Mouse (Mus musculus) frontal cortex, adult 2 months (tissue): ENCODE measurements at regions not wholly inside any gene's neighbourhood (a gene's known extent, or its start where the extent isn't known, plus 50 kb on each side); places are given as distances from the start of the nearest gene placed in this dataset.
A peak's percentile ranks its signal among the peaks of the same experiment; 100 is the strongest.

Experiments
- DNase-seq, 2 experiments: peaks; one replicate each; pipeline ENCODE4 v3.0.0; 2022; ENCODE audit warnings: low spot score in 1 of 2; ENCODE audit errors: extremely low spot score in 1 of 2

DNA sequence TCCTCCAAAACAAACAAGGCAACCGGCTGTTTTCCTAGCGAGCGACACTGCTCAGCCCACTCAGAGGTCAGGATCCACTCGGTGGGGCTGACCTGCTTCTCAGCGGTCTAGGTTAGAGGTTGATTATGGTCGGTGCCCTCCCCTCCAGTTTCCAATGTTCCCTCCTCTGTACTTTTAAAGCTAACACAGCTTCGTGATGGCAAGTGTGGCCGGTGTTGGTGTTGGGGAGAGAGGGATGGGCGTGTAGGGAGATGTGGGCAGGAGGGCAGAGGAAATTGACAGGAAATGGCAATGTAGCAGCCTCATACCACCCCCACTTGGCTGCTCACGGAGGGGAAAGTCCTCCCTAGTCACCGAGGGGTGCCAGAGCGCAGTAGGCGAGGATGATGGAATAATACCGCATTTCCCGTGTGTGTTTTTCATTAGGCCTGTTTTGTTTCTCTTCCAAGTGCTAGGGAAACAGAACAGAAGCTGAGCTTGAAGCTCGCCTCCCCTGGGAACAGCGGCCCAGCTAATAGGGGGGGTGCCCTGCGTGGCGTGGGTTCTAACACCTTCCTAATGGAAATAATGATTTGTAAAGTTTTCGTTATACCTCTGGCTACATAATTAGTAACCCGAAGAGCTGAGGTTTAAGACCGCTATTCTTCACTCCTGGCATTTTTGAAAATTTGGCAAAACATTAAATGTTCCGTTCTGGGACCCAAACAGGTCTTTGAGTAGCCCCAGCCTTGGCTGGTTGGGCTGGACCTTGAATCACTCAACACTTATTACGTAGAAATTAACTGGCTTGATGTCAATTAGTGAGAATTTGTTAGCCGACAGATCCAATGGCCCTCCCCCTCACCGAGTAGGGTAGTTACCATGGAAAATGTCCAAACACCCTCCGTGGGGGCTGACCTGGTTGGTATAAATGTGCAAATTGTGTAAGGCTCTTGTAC, 383.5 kb downstream of the Mtx2 start:
- peak in 1 of 2 experiments; percentile 5 for DNase-seq

- DNase-seq: no peak
Measured at GRCm38 (mm10) chr2:75209790-75210583, 384.4 kb downstream of the Mtx2 start.

DNA sequence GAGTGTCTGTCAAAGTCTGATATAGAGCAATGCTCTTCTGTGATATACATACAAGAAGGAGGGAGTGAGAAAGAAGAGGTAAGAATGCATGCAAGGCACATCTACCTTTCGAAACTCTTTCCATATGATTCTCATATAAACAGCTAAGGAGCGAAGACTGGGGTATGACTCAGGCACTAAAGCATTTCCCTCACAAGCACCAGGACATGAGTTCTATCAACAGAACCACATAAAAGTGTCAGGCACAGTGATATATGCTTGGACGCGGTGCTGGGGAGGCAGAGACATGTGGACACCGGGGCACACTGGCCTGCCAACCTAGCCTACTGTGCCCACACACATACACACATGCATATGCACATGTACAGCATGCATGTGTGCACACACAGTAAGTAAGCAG, 391.3 kb downstream of the Mtx2 start:
- DNase-seq: no peak

GRCm38 (mm10) chr2:75220775-75221359, 395.3 kb downstream of the Mtx2 start:
- DNase-seq: no peak

DNA sequence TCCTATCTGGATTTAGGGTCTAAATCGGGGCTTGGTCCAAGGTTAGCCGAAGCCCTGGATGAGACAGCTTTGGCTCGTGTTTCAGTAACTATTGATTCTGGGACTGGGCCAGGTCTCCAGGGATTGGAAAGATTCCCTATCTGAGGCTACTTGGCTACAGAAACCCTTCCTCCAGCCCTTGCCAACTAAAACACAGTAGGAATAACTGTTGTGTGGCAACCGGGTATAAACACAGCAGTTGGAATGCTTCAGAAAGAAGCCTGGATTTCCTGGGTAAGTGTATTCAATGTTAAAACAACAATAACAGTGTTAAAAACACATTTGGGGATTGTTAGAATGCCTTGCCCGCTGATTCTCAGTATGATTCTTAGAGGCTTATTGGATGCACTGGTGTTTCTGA, 398.8 kb downstream of the Mtx2 start:
- DNase-seq: no peak

GRCm38 (mm10) chr2:75240976-75241375, 415.4 kb downstream of the Mtx2 start:
- DNase-seq: no peak

DNA sequence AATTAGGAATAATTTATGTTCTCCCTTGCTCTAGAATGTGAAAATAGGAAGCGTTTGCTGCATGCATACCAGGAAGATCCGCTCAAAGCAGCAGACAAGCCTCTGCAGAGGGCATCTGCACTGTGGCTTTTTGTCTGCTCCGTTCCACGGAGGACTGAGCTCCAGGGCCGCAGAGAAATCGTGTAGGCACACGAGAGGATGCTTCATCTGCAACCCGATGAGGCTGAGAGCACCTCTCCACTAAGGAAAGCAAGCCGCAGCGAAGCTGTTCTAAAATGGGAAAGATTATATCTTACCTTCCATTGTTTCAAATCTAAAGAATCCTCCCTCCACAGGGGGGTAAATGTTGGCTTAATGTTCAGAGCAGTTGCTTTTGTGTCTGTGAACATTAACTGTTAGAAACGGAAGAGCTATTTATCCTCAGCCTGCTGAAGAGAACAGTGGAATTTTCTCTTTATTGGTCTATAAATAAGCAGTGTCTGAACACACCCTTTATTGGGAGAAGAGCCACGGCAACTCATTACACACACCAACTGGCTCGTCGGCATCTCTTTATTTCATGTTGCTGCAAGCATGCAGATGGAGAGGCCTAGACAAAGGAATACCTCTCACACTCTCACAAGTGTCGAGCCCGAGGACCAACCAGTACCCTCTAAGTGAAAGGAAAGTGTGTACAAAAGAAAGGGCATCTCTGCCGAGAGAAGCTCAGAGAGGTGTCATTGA, 414.6 kb upstream of the Hnrnpa3 start:
- DNase-seq: peak in 1 of 2 experiments; percentile 26

DNA sequence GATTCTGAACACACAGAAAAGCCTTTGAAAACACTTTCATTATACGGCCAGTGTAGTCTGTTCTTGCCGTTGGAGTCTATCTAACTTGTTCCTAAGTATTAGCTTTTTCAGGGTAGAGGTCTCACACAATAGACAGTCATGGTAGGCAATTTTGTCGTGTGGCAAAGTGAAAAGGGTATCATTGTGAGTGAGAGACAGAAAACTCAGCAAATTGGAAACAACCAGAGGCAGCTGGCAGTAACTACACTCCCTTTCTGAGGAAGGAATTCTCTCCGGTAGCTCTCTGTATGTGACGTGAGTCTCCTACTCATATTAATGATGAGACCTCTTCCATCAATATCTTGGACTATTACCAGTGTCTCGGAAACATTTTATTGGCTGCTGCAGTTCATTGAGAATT, 413.8 kb upstream of the Hnrnpa3 start:
- no peak for DNase-seq

- DNase-seq: peak in 1 of 2 experiments; percentile 10
Measured at GRCm38 (mm10) chr2:75245662-75246061, 413.4 kb upstream of the Hnrnpa3 start.

DNA sequence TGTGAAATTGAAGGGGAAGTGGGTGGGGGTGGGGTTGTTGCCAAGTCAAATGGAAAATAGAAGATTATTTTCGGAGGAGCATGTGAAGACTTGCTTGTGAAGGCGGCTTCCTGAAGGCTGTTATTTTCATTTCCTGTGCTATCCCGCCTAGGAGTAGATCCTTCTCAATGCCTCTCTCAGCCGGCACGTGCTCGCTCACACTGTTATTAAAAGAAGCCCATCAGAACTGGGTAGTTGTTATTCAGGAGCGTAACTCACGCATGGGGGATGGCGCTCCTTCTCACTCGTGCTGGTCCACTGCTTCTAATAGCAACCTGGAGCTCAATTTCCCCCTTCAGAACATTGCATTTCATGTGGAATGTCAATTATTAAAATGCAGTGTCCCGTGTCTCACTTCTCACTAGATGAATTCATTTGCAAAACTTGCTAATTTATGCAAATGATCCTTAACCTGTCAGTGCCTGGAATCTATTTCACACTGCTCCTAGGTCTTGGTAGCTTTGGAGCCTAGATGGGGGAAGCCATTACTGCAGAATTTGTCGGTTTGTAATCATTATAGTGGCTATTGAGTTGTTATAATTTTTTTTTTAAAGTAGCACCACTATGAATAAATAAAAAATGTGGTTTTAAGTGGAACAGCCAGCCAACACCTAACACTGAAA, 412.8 kb upstream of the Hnrnpa3 start:
- DNase-seq: peak in 1 of 2 experiments; percentile 26

GRCm38 (mm10) chr2:75248251-75248650, 410.8 kb upstream of the Hnrnpa3 start:
- DNase-seq: no peak

- no peak for DNase-seq
Measured at GRCm38 (mm10) chr2:75250507-75250906, 408.6 kb upstream of the Hnrnpa3 start.

DNA sequence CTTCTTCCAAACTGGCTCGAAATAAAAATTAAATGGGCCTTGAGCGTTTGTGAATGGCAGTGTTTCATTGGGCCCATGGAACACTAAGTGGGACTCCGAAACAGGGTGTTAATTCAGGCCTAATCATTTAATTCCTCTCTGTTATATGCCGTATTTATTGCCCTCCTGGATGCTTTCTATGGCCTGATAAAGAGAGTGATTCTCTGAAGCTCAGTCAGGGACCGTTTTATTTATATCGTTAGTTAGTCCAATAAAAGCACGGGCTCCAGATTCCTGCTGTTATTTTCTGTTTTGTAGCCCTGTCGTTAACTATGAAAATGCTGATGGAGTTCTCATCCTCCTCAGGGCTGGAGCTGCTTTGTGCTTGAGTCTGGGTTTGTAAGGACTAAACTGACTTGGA, 406.2 kb upstream of the Hnrnpa3 start:
- no peak for DNase-seq

DNA sequence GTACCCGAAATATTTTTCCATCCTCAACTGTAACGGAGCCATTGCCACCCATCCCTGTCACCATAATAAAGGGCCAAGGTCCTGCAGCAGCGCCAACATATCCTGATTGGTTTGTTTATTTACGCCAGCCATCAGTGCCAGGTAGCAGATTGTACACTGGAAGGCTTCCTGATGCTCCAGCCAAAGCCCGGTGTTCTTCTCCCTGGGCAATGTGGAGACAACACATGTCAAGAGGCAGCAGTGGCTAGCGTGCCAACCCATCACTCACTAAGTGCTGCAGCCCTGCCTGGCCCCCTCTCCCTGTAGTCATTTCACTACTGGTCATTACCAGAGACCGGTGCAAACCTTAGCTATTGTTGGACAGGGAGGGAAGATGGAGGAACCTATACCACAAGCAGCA, 393.8 kb upstream of the Hnrnpa3 start:
- no peak for DNase-seq

- DNase-seq: no peak
Measured at GRCm38 (mm10) chr2:75265739-75266699, 393.0 kb upstream of the Hnrnpa3 start.

GRCm38 (mm10) chr2:75267949-75268348, 391.1 kb upstream of the Hnrnpa3 start:
- no peak for DNase-seq

- DNase-seq: no peak
Measured at GRCm38 (mm10) chr2:75269446-75269845, 389.6 kb upstream of the Hnrnpa3 start.

- no peak for DNase-seq
Measured at GRCm38 (mm10) chr2:75270115-75270514, 388.9 kb upstream of the Hnrnpa3 start.

GRCm38 (mm10) chr2:75287900-75288299, 371.2 kb upstream of the Hnrnpa3 start:
- DNase-seq: no peak
